Mouse (Mus musculus) heart, postnatal 0 days (tissue): ENCODE data around the gene Pa2g4.

ENCODE experiments used
- CTCF ChIP-seq: IDR thresholded peaks from 2 replicates; pipeline ENCODE4 v1.5.1; 2016; ENCODE audit warnings: antibody characterized with exemption, control low read depth, low read depth
- EP300 ChIP-seq: IDR thresholded peaks from 2 replicates; pipeline ENCODE4 v1.6.1; 2016; ENCODE audit warnings: antibody characterized with exemption, low read depth

- no peak for TF ChIP-seq EP300
- peak; percentile 80 for TF ChIP-seq CTCF
These were observed 19.4 kb downstream of the Pa2g4 start for GRCm38 (mm10) chr10:128546361-128546760.
